Mouse (Mus musculus) erythroblast, adult 5-6 weeks (primary cell): ENCODE results near the gene Gm10295. TPM values are rescaled to one million over a fixed set of nuclear protein-coding genes. Genes with fewer than 3 reads are reported as not detected.

ENCODE experiments used
- ATAC-seq: replicated peaks from 2 replicates; pipeline ENCODE4 v1.8.0; 2016; ENCODE audit warnings: moderate number of reproducible peaks, mild to moderate bottlenecking, moderate TSS enrichment, inconsistent platforms; ENCODE audit not compliant: poor library complexity, low FRiP score, severe bottlenecking
- total RNA-seq, 2 experiments: library from RNA; stranded (forward) in 1 of 2; stranded (reverse) in 1 of 2; fragments of 150-400 nt in 1 of 2; fragments of 200-764, 138-1000 nt in 1 of 2; gene quantifications; 2 replicates each; pipeline versions ENCODE4 v1.2.3 to v1.2.4; 2015 to 2017; ENCODE audit warnings: low replicate concordance in 2 of 2

The Gm10295 gene
- total RNA-seq (2015; ENCODE audit: low replicate concordance) (not detected in 2 replicates), total RNA-seq (2017; ENCODE audit: low replicate concordance) (0.43 TPM in 1 of 2 replicates, not detected in the other)

DNA sequence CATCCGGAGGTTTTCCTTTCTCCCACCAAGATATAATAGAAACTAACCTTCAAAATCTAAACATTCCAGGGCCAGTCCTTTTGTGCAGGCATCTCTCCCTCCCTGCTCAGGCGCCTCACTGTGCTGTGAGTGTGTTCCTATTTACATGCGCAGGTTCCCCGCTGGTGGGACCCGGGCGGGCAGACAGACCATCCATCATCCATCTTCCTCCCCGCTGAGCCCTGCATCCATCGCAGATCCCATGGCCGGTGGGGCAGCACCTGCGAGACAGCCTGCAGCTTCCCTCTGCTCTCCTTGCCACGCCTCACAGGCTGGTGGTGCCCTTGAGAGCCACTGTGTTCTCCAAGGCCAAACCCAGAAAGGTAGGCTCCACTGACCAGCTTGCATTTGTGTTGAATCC, at the start of gene Gm10295:
Gm10295 (minus strand) TSS at position 122 of the 400 bp plus-strand sequence.
- no peak for ATAC-seq

DNA sequence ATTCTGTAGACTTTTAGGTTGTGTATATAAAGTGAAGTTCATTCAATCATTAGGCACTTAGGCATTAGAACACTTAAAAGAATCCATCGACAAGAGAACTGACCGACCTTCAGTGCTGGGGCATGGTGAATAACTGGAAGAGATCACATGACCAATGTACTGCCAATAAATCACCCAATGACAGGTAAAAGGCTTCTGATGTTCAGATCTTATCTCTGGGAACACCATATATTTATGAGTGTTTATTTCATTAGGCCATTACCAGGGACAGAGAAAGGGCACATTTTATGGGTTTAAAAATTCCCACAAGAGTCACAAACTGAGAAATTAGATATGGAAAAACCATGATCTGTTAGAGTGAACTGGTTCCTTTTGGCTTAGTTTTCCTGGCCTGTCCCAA, 49.7 kb upstream of the Gm10295 start:
- ATAC-seq, result no peak

DNA sequence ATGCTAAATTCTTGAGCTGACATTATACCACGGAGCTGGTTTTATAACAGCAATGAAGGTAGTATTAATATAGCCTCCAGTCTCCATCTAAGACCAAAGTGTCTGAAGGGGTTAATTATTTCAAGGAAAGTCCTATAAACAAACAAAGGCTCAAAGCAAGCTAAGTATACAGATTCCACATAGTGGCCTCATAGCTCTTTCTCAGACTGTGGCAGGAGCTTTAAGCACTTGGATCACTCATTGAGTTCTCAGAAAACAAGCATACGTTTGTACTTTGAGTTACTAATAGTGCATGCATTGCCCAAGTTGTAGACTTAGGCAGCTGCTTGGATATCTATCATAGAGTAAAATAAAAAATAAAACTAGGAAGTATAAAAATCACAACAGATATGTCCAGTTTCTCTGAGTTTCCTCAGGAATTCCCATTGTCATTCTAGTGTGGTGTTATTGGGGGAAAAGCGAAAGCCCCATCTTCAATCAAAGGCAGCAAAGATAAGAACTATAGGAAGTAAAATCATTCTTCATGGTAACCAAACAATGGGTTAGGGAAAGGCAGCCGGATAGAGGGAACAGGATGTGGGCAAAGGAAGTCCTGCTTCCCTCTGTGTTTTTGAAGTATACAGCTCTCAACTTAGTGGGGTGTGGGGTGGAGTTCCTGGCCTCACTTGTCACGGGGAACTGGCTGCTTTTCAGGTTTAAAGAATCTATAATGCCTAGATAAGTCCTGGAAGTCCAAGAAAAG, 48.8 kb upstream of the Gm10295 start:
- ATAC-seq, result no peak

- ATAC-seq, result no peak
Observed at GRCm38 (mm10) chr7:71398959-71399756, 47.9 kb upstream of the Gm10295 start.

- no peak for ATAC-seq
Observed at GRCm38 (mm10) chr7:71398389-71398788, 47.1 kb upstream of the Gm10295 start.

DNA sequence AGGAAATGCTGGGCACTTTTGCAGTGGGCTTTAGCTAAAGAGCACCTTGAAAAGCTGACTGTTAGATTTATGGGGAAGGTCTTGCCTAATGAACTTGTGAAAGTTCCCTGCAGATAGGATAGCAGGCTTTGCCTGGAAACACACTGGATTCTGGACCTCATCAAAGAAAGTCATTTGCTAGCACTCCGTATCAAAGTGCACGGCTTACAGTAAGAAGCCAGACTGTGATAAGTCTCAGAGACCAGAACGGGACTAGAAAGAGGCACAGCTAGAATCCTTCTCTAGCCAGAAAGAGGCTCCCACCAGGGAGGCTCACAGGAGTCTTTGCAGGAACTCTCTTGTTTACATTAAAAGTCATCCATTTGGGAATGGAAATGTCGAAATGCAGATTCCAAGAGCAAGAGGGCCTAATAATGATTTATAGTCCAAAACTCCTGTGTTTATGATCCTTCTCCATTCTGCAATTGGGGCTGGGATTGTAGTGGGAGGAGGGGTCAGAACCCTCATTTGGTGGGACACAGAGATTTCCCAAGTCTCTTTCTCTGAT, 41.6 kb upstream of the Gm10295 start:
- no peak for ATAC-seq

DNA sequence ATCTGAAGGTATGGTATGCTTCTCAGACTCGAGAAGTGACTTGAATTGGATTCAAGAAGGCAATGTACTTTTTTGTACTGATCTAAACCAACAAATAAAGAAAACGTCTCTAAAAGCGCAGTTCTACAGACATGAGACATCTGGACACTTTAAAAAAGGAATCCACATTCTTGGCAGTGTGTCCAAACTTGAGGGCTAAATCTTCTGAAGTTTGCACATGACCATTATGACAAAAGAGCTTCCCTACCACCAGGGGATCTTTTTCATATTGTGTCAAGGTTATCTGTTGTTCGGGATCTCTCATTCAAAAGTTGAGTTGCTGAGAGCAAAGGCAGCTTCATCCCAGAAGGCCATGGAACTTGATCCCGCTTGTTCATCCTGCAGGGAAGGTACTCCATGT, 40.0 kb upstream of the Gm10295 start:
- ATAC-seq, result no peak

GRCm38 (mm10) chr7:71390291-71390690, 39.0 kb upstream of the Gm10295 start:
- ATAC-seq, result no peak

DNA sequence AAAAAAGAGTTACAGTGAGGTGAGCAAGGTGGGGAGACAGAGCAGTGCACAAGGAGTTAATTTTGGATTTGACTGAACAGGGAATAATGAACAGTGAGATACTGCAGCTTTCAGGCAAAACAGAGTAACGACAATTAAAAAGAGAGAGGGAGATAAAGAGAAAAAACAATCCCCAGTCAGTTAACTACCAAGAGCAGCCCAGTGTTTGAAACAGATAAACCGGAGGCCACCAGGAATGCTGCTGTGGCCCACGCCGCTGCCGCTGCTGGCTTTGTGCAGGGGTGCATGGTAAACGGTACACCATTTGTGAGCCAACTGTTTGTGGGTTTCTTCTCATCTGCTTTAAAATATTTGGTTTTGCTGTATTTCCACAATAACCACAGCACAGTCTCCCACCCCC, 34.8 kb upstream of the Gm10295 start:
- ATAC-seq, result no peak

DNA sequence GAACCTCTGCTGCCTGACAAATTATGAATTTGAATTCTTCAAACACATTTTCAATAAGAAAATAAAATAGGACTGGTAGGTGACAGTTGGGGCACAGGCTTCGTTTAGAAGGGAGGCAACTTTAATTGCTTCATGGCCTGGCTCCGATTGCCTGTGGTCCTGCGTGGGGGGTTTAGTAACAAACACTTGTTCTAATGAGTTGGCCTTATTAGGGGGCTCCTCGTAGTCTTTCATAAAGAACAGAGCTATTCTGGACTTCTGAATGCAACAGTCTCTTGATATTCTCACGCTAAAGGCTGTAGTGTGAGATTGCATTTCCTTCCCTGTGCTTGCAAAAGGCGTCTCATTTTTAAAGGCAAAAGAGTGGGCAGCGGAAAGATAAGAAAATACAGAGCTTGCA, 33.6 kb upstream of the Gm10295 start:
- no peak for ATAC-seq

- ATAC-seq, result no peak
Observed at GRCm38 (mm10) chr7:71383341-71384130, 32.3 kb upstream of the Gm10295 start.

- no peak for ATAC-seq
Observed at GRCm38 (mm10) chr7:71379826-71380825, 28.8 kb upstream of the Gm10295 start.

GRCm38 (mm10) chr7:71378812-71379760, 27.8 kb upstream of the Gm10295 start:
- ATAC-seq, result no peak

DNA sequence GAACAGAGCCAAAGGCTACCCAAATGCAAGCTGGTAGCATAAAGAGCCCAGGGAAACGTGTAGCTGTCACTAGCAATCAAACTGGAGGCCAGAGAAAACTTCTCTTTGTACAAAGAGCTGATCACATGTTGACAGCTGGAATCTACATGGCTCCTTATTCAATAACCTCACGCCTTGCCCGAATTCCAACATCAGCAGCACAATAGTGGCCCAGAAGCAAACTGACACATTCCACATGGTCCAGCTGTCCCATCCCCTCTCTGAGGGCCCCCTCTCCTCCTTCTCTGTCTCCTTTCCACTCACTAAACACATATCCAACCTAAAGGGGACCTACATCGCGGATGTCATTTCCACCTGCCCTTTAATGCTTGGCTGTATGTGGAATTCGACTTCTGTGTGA, 26.7 kb upstream of the Gm10295 start:
- no peak for ATAC-seq

- ATAC-seq, result no peak
Observed at GRCm38 (mm10) chr7:71374059-71374458, 22.8 kb upstream of the Gm10295 start.

DNA sequence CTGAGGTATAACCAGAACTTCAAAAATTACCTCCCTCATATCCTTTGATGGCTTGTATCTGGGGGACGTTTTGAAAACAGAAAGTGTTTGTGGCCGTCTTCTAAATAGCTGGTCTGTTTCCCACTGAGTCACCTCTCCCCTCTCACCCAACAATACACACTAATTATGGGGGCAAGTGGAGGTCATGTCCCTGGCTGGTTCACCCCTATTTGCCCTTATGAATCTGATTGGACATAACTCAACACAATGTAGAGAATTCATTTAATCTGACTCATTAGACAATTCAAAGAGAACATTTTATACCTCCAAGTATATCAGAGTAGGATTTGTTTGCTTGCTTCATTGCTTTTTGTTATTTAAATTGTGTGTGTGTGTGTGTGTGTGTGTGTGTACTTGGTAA, 20.6 kb upstream of the Gm10295 start:
- no peak for ATAC-seq

- no peak for ATAC-seq
Observed at GRCm38 (mm10) chr7:71370746-71371145, 19.5 kb upstream of the Gm10295 start.

GRCm38 (mm10) chr7:71370128-71370527, 18.8 kb upstream of the Gm10295 start:
- ATAC-seq, result no peak
